ENCODE assay signal across 8 mouse cellular contexts in genomic region chr10:20073236-20073893, GRCm38 (mm10).
DNase-seq lines count a peak whose midpoint lies in the region; ATAC-seq lines count a peak whose summit lies in the region.

No protein-coding gene starts in this region.

- H3K27ac ChIP-seq in heart, embryonic 11.5 days (ENCODE audit: low read depth, low read length): no peak overlapping the region
- no peak overlapping the region for H3K27ac ChIP-seq in limb, embryonic 12.5 days
- no peak overlapping the region for H3K27ac ChIP-seq in midbrain, embryonic 16.5 days (ENCODE audit: low read length)

- H3K4me1 ChIP-seq in heart, embryonic 11.5 days (ENCODE audit: control insufficient read depth, insufficient read depth, low read length): no peaks in the 10 kb centered on the region
- H3K4me1 ChIP-seq in limb, embryonic 12.5 days (replicated peaks): no peaks in the 10 kb centered on the region
- H3K4me1 ChIP-seq in midbrain, embryonic 16.5 days (ENCODE audit: control insufficient read depth, insufficient read depth, low read length): no peaks in the 10 kb centered on the region

- H3K9ac ChIP-seq in heart, embryonic 11.5 days (ENCODE audit: low read depth, low read length): no peak overlapping the region
- H3K9ac ChIP-seq in limb, embryonic 12.5 days (replicated peaks): no peak overlapping the region
- no peak overlapping the region for H3K9ac ChIP-seq in midbrain, embryonic 16.5 days (ENCODE audit: low read depth, low read length)

- H3K4me3 ChIP-seq in heart, embryonic 11.5 days (ENCODE audit: low read depth, low read length): no peak overlapping the region
- no peak overlapping the region for H3K4me3 ChIP-seq in limb, embryonic 12.5 days (replicated peaks)
- no peak overlapping the region for H3K4me3 ChIP-seq in midbrain, embryonic 16.5 days (ENCODE audit: low read depth, low read length)

- no peaks in the 10 kb centered on the region for H3K9me3 ChIP-seq in heart, embryonic 11.5 days (replicated peaks; ENCODE audit: control insufficient read depth, low read length)
- H3K9me3 ChIP-seq in limb, embryonic 12.5 days: no peaks in the 10 kb centered on the region
- H3K9me3 ChIP-seq in midbrain, embryonic 16.5 days (replicated peaks; ENCODE audit: control insufficient read depth, low read length, poor library complexity, severe bottlenecking): no peaks in the 10 kb centered on the region

- WGBS in heart, embryonic 11.5 days (ENCODE audit: insufficient replicate concordance): 63% methylated on average over 7 of the region's 7 CpGs
- WGBS in limb, embryonic 12.5 days: 70% methylated on average over 7 of the region's 7 CpGs
- 72% methylated on average over 7 of the region's 7 CpGs for WGBS in midbrain, embryonic 16.5 days

- no peak overlapping the region for H3K4me2 ChIP-seq in heart, embryonic 11.5 days
- no peak overlapping the region for H3K4me2 ChIP-seq in limb, embryonic 12.5 days
- no peak overlapping the region for H3K4me2 ChIP-seq in midbrain, embryonic 16.5 days (ENCODE audit: low read length)

- H3K27me3 ChIP-seq in heart, embryonic 11.5 days (ENCODE audit: control insufficient read depth, insufficient read depth, low read length): no peaks in the 10 kb centered on the region
- H3K27me3 ChIP-seq in limb, embryonic 12.5 days: no peaks in the 10 kb centered on the region
- H3K27me3 ChIP-seq in midbrain, embryonic 16.5 days (ENCODE audit: control insufficient read depth, insufficient read depth, low read depth, low read length): no peaks in the 10 kb centered on the region

- ATAC-seq in heart, embryonic 11.5 days (replicated peaks; ENCODE audit: insufficient number of reproducible peaks, low FRiP score, low TSS enrichment): no peak
- peak; percentile 66 for ATAC-seq in granulocyte monocyte progenitor cell, adult 5-6 weeks (replicated peaks; ENCODE audit: poor library complexity, severe bottlenecking)
- ATAC-seq in limb, embryonic 12.5 days (ENCODE audit: insufficient number of reproducible peaks, insufficient read depth, low FRiP score, low TSS enrichment, low read depth): peak; percentile 80; the same call in 1 of the 2 replicates
- ATAC-seq in midbrain, embryonic 16.5 days: peak; percentile 67; the same call in 1 of the 2 replicates

- H3K36me3 ChIP-seq in heart, embryonic 11.5 days (ENCODE audit: control insufficient read depth, insufficient read depth, low read length): no peaks in the 10 kb centered on the region
- H3K36me3 ChIP-seq in limb, embryonic 12.5 days: no peaks in the 10 kb centered on the region
- no peaks in the 10 kb centered on the region for H3K36me3 ChIP-seq in midbrain, embryonic 16.5 days (ENCODE audit: control insufficient read depth, insufficient read depth, low read length)

- DNase-seq in heart, adult 18-20 months: peak; percentile 73 to 88
- DNase-seq in embryo, embryonic 11 days: peak; percentile 75
- DNase-seq in kidney, adult 9 months: peak; percentile 91
- peak; percentile 53 to 82 for DNase-seq in spleen, postnatal 10 days (ENCODE audit: low spot score in 2 of 2)
